Mouse (Mus musculus): ENCODE results near the gene Zc3h6. TPM values are rescaled to one million over a fixed set of nuclear protein-coding genes. Genes with fewer than 3 reads are reported as not detected.
A peak's percentile ranks its signal among the peaks of the same experiment; 100 is the strongest.

Gene Zc3h6
- total RNA-seq, 2 experiments from 2014 or later, result 13.3 to 17.0 TPM

DNA sequence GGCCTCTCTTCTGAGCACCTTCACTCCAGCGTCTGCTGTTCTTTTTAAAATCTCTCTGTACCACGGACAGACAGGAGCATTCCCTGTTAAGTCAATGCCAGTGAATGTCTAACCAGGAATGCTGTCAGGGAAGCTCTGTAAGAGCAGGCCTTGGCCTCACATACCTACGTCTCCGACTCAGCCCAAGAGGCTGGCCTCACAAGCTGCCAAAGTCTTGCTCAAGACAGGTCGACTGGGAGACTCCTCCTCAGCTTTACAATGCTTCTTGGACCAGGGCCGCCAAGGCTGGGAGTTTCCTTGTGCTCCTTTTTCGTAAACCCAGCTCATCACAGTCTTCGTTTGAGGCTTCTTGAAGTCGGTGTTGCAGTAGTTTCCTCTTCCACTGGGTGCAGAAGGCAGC is 57.6 kb downstream of the Zc3h6 start:
- DNase-seq (ENCODE audit: low spot score in 2 of 2), result no peak

DNA sequence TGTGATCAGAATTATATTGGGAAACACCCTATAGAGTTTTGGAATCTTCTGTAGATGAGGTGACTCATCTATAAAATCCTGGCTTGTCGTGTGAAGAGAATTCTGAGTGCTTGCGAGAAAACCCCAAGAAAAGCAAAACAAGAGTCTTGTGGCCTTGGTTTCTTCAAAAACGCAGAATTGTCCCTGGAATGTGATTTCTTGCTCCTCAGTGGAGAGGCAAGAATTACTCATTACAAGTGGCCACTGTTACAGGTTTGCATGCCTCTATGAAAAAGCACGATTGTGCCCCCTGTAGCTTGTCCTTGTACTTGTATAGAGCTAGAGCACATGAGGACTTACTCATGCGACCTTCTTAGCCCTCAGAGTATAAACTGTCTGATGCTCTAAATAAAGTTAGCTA is 68.2 kb downstream of the Zc3h6 start:
- no peak for DNase-seq (ENCODE audit: low spot score in 2 of 2)

DNA sequence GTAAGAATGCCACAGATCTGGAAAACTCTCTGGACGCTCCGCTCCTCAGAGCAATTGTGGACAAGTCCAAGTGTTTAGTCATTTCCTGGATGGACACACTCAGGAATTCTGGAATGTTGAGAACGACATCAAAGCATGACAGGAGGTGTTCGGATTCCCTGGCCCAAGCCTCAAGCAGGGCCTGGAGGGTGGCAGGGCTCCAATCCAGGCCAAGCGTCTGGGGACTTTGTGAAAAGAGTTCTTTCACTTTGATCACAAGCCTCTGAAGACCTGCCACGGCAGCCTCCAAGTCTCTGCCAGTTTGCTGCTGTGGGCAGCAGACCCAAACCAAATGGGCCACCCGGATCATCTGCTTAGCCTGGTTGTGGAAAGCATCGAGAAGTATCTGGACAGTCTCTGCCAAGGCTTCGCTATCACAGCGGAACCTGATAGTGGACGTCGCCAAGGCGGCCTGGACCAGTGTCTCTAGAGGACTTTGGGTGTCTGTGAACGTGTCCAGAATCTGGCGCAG is 71.3 kb downstream of the Zc3h6 start:
- no peak for DNase-seq (ENCODE audit: low spot score in 2 of 2)

DNA sequence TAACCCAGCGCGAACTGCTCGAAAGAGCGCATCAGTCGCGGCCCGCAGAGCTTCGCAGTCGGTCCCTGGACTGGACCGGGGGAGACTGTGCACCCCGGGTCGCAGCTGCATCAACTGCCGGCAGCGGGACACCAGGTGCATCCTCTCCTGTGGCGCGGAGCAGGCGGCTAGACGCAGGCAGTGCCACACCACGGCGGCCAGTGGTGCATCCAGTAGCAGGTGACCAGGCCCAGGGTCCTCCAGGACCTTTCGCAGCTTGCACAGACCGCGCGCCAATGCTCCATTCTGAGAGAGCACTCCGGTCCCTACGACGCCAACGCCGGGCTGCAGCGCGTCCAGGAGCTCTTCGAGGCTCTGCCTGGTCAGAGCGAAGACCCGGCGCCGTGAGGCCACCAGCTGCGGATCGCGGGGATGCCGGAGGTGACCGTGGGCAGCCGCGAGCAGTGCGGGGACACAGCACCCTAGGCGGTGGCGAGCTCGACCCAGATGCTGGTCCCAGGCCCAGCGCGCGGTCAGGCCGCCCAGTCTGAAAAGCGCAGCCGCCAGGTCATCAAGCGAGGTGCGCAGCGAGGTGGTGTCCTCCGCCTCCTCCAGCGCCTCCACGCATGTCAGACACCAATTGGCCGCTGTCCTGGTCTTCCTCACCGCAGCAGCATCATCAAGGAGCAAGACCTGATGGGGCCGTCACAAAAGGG is 71.9 kb downstream of the Zc3h6 start:
- no peak for DNase-seq (ENCODE audit: low spot score in 2 of 2)

DNA sequence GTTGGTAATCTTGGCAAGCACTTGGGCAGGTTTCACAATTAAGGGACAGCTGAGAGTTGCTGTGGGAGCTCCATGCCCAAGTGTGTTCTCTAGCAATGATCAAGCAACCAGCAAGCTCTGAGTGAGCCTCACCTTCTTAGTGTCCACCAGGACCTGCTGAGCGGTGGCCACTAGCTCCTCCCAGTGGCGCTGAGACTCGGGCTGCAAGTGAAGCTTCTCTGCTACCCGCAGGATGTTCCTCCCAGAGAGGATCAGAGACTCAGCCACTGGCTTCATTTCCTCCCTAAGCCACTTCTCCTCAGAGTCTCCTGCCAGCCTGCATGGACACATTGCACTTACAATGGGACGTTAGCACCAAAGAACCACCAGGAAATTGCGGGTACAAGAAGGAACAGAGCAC is 73.4 kb downstream of the Zc3h6 start:
- no peak for DNase-seq (ENCODE audit: low spot score in 2 of 2)

DNA sequence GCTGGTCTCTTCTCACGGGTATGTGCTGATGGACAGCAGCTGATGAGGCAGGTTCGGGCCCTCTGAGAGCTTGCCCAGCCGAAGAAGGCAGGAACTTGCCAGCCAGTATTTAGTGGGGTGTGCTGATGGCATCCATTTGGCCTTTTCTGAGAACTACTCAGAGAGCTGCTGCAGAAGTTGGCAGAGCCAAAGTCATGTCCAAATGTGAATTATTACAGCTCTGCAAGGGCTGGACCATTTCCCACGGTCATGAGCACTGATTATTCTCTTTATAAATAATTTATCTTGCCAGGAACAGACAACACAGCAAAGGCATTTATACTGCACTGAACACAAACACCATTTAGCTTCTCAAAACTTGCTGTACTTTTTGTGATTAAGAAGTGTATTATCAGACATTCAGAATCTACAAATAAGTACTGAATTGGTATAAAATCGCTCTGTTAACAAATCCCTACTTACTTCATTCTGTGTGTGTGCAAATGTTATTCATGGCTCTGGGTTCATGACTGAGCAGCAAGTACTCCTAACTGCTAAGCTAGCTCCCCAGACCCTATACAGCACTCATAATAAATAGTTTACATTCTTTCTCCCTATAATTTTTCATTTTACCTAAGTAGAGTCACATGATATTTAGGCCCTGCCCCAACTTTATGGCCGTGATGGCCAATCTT is 79.1 kb downstream of the Zc3h6 start:
- DNase-seq (ENCODE audit: low spot score in 2 of 2), result peak in 1 of 2 experiments; percentile 15

DNA sequence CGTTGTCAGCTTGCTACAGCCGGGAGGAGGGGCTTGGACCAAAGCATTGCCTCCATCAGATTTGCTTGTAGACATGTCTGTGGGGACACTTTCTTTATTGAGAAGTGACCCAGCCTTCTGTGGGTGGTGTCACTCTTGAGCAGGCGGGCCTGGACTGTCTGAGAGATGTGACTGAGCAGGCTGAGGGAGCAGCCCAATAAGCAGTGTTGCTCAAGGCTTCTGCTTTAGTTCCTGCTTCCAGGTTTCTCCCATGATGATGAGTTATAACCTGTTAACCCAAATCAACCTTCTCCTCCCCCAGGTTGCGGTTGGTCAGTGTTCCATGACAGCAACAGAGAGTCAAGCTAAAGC is 79.6 kb downstream of the Zc3h6 start:
- DNase-seq (ENCODE audit: low spot score in 2 of 2), result no peak

DNA sequence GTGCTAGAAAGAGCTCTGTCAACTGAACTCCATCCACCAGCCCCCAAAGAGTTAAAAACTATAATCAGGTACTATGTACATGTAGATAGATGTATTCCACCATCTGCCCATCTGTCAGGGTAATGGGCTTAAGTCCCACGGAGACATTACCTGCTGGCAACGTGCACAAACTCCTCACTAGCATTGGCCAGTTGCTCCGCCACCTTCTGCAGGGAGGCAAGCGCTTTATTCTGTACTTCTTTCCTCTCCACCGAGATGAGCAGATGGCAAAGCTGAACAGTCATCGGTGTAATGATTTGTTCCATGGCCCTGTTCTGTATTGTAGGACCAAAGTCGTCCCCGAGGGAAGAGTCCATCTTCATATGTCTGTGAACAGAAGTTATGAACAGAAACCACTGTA is 80.6 kb downstream of the Zc3h6 start, which contains the start of gene Vinac1:
TSS of gene Vinac1 (minus strand) at position 362 of the 400 bp plus-strand sequence.
- no peak for DNase-seq (ENCODE audit: low spot score in 2 of 2)

DNA sequence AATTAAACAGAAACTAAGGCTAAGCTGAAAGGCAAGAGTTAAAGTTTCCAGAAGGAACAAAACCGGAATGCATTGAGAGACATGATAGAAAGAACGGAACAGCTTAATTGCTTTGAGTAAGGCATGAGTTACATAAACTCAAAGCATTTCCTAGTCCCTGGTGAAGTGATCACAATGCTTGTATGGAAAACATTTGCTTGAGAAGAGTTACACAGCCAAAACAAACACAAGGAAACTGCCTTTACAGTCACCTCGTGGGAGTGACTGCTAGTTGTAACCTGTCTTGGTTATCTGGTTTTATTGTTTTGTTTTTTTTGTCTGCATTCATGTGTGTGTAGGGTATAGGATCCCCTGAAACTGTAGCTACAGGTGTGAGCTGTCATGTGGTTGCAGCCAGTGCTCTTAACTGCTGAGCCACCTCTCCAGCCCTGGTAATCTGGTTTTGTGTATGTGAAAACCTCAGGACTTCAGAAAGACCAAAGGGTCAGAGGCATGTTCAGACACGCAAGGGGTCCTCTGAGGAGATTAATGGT is 85.3 kb downstream of the Zc3h6 start:
- DNase-seq (ENCODE audit: low spot score in 2 of 2), result no peak

DNA sequence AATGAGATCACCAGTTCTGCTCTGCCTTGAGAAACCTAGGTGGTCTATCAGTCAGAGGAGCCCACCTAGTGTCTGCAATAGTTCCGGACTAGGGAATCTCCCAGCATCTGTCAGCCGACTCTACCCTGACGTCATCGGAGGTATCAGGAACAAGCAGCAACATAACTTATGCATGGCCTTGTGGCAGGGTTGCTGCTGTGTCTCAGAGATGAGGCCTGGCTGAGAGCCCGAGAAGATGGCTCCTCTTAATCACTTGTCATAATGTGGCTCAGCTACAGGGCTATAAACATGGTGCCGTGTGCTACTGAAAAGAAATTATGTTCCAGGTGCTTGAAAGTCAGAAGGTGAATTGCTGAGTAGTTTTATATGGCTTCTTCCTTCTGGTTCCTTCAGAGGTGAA is 88.5 kb downstream of the Zc3h6 start:
- no peak for DNase-seq (ENCODE audit: low spot score in 2 of 2)

DNA sequence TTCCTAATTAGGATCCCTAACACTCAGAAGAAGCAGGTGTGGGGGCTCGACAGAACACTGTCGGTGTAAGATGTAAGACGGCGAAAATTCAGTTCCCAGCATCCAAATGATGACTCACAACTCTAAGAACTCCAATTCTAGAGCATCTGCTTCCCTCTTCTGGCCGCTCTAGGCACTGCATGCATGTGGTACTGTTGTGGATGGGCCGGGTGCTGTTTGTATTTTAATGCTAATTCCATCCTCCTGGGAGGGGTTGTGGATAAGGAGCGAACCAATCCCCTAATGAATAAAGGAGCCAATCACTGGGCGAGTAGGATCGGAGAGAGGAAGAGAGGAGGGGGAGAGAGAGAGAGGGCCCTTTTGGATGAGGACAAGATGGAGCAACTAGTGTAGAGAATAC is 89.4 kb downstream of the Zc3h6 start:
- DNase-seq (ENCODE audit: low spot score in 2 of 2), result no peak

DNA sequence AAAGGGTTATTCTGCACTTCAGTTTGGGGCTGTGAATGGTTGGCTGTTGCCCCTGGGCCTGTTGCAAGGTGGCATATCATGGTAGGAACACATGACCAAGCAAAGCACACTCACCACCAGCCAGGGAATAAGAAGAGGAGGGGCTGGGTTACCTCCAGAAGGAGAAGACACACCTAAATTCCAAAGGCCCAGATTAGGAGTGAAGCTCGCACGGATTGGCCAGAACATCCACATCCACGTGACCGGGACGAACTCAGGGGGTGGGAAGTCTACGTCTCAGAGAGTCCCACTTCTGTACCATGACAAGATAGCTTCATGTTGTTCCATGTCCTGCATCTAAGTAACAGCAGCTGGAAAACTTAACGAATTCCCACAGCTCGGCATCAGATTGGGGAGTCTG is 90.1 kb downstream of the Zc3h6 start:
- no peak for DNase-seq (ENCODE audit: low spot score in 2 of 2)

DNA sequence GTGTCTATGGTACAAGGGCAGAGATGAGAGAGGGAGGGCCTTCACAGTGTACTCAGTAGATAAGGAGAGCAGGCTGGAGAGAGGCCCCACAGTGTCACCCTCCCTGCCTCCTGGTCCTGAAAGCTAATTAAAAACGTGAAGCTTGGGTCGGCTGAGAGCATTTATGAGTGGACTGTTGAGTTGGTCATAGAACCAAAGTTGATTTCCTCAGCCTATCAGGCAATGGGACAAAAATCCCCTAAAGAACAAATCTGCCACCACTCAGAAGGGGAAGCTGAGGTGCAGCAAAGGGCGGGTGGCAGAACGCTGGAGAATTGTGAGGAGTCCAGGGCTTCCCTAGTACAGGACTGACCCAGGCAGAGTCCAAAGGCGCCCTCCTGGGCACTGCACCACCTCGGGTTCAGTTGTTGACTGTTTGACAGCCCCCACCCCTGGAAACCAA is 90.7 kb downstream of the Zc3h6 start:
- DNase-seq (ENCODE audit: low spot score in 2 of 2), result no peak

DNA sequence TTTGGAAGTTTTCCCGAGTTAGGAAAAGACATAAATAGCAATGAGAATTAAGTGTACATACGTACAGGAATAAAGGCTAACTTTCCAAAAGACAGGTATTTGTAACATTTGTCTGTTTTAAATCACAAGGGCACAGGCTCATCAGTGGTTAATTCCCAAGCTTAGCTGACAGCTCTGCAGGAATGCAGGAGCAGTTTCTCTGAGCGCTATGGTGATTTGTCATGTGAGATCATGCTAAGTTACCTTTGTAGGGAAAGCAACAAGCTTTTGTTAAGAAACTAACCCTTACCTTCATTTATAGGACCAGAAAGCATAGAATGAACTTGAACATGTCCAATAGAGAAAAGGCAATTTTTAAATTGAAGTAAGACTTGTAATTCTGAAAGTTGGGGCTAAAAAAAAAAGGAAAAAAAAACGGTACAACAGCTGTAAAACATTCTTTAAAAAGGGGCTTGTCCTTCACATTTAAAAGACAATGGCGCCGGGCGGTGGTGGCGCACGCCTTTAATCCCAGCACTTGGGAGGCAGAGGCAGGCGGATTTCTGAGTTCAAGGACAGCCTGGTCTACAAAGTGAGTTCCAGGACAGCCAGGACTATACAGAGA is 94.4 kb downstream of the Zc3h6 start:
- no peak for DNase-seq (ENCODE audit: low spot score in 2 of 2)

DNA sequence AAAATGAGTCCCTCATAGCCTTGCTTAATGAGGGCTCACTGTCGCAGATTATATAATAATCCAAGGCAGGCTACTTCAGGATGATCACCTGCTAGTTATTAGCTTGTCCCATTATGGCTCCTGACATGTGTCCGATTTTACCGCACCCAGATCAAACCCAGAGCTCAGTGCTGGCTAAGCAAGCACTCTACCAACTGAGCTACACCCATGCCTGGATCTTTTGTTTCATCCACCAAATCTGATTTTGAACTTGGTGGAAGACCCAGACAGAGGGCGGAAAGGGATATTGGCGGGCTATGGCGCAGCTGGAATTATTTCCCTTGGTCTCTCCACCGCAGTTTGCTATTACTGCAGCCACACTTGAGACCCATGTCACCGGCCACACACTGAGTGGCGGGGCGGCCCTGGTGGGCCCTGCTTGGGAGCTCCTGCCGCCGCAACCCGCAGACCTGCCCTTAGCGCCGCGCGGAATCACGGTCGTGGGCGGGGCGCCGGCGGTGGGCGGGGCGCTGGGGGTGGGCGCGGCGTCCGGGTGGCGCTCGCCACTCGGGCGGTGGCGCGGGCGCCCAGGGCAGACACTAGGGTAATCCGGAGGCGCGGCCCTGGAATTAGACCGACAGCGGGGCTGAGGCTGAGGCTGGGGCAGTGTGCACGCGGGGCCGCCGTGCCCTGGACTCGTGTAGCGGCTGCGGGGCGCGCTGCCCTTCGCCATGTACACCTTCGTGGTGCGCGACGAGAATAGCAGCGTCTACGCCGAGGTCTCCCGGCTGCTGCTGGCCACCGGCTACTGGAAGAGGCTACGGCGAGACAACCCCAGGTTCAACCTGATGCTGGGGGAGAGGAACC is 98.5 kb downstream of the Zc3h6 start, which contains the start of gene Ttl:
TSS of gene Ttl (plus strand) at position 506 of the 846 bp plus-strand sequence.
- peak; percentile 63 to 69 for DNase-seq (ENCODE audit: low spot score in 2 of 2)

DNA sequence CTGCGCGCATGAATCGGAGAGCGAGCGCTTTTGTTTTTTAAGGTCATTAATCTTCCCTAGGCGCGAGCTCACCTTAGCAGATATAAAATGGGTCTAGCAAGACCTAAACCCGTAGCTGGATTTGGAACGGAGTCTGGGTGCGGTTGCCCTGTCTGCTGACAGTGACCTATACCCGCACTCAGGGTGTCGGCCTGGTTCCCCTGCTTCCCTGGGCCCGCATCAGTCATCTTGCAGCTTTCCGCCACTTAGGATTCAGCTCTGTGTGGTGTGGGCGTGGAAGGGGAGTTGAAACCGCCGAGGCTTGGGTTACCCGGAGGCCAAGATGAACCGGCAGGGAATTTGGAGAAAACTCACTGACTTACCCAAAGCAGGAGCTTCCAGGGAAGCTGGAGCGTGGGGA is 99.1 kb downstream of the Zc3h6 start:
- DNase-seq (ENCODE audit: low spot score in 2 of 2), result peak; percentile 12 to 24

Small RNA genes within 50 kb of the gene (microRNA-seq; reads per million reads assigned to microRNA genes)
- not detected for gene Gm22859

Other genes starting within 250 kb of the Zc3h6 start
- gene Tmem87b, start 149.3 kb upstream of the Zc3h6 start, total RNA-seq (2021), result 10 to 100 TPM; 44.8 to 45.7 TPM
- 1 to 10 TPM; 5.3 to 6.0 TPM for gene Fbln7, start 104.4 kb upstream of the Zc3h6 start, total RNA-seq (2021)
- 1 to 10 TPM; 3.7 to 4.1 TPM for gene Zc3h8, start 23.3 kb upstream of the Zc3h6 start, total RNA-seq (2021)
- gene Gm10762, start 323 bp downstream of the Zc3h6 start, total RNA-seq (2021), result 10 to 100 TPM; 10.9 to 11.6 TPM
- under 1 TPM; 0.14 to 0.25 TPM for gene Vinac1, start 80.8 kb downstream of the Zc3h6 start, total RNA-seq (2021)
- gene Ttl, start 98.5 kb downstream of the Zc3h6 start, total RNA-seq (2021), result 10 to 100 TPM; 15.5 to 18.1 TPM
- gene Polr1b, start 133.6 kb downstream of the Zc3h6 start, total RNA-seq (2021), result 10 to 100 TPM; 24.3 to 29.1 TPM
- gene Chchd5, start 162.3 kb downstream of the Zc3h6 start, total RNA-seq (2021), result 10 to 100 TPM; 26.8 to 28.5 TPM
- gene Slc20a1, start 231.4 kb downstream of the Zc3h6 start, total RNA-seq (2021), result 10 to 100 TPM; 29.2 to 35.3 TPM

Measured in adrenal gland, postnatal 4 days (tissue).